Mouse (Mus musculus): ENCODE results near the gene Mfsd12. TPM values are rescaled to one million over a fixed set of nuclear protein-coding genes. Genes with fewer than 3 reads are reported as not detected.

The Mfsd12 gene
- polyA plus RNA-seq (2012; rRNA removed) = 7.4 and 8.6 TPM in 2 replicates

GRCm38 (mm10) chr10:81356991-81357844, at the start of gene Mfsd12:
Gene Mfsd12 (plus strand): TSS chr10:81357491.

GRCm38 (mm10) chr10:81320550-81321347, 36.5 kb upstream of the Mfsd12 start, which contains the start of gene Cactin:
Gene Cactin (plus strand): TSS chr10:81321103.

GRCm38 (mm10) chr10:81328386-81328785, 28.9 kb upstream of the Mfsd12 start, which contains the start of gene Tbxa2r:
Gene Tbxa2r (plus strand): TSS chr10:81328731.

GRCm38 (mm10) chr10:81342686-81343505, 14.4 kb upstream of the Mfsd12 start, which contains the start of gene Gipc3:
Gene Gipc3 (minus strand): TSS chr10:81343266.

GRCm38 (mm10) chr10:81350351-81351063, 6.8 kb upstream of the Mfsd12 start, which contains the start of gene Hmg20b:
Gene Hmg20b (minus strand): TSS chr10:81350480.

GRCm38 (mm10) chr10:81365672-81366476, 8.6 kb downstream of the Mfsd12 start, which contains the start of gene 4930404N11Rik:
Gene 4930404N11Rik (minus strand): TSS chr10:81365816.

GRCm38 (mm10) chr10:81377793-81378552, 20.7 kb downstream of the Mfsd12 start, which contains the start of gene Fzr1:
Gene Fzr1 (minus strand): TSS chr10:81378516.

GRCm38 (mm10) chr10:81383802-81384604, 26.7 kb downstream of the Mfsd12 start, which contains the start of the genes Dohh and Gm48551:
Gene Dohh (plus strand): TSS chr10:81384428.
Gene Gm48551 (plus strand): TSS chr10:81384466.

GRCm38 (mm10) chr10:81388505-81389055, 31.3 kb downstream of the Mfsd12 start, which contains the start of gene Gm48552:
Gene Gm48552 (plus strand): TSS chr10:81389005.

GRCm38 (mm10) chr10:81392781-81393185, 35.5 kb downstream of the Mfsd12 start, which contains the start of gene Smim24:
Gene Smim24 (plus strand): TSS chr10:81393051.

Other genes with a start within 250 kb of the Mfsd12 start
- gene Zbtb7a, start 222.3 kb upstream of the Mfsd12 start, polyA plus RNA-seq (2012; rRNA removed) = 13.8 and 16.4 TPM in 2 replicates
- 9.9 and 11.4 TPM in 2 replicates for gene Pias4, start 189.6 kb upstream of the Mfsd12 start, polyA plus RNA-seq (2012; rRNA removed)
- 555 and 587 TPM in 2 replicates for gene Eef2, start 180.9 kb upstream of the Mfsd12 start, polyA plus RNA-seq (2012; rRNA removed)
- gene Dapk3, start 174.5 kb upstream of the Mfsd12 start, polyA plus RNA-seq (2012; rRNA removed) = 15.3 and 17.6 TPM in 2 replicates
- not detected in 2 replicates for gene 4930442H23Rik, start 173.6 kb upstream of the Mfsd12 start, polyA plus RNA-seq (2012; rRNA removed)
- not detected in 2 replicates for gene Nmrk2, start 155.4 kb upstream of the Mfsd12 start, polyA plus RNA-seq (2012; rRNA removed)
- gene Atcay, start 126.7 kb upstream of the Mfsd12 start, polyA plus RNA-seq (2012; rRNA removed) = under 0.01 and 0.02 TPM in 2 replicates
- 0.55 and 0.80 TPM in 2 replicates for gene Zfr2, start 124.3 kb upstream of the Mfsd12 start, polyA plus RNA-seq (2012; rRNA removed)
- gene Matk, start 104.6 kb upstream of the Mfsd12 start, polyA plus RNA-seq (2012; rRNA removed) = 0.77 and 0.83 TPM in 2 replicates
- 48.0 and 56.2 TPM in 2 replicates for gene Mrpl54, start 90.6 kb upstream of the Mfsd12 start, polyA plus RNA-seq (2012; rRNA removed)
- gene Apba3, start 90.5 kb upstream of the Mfsd12 start, polyA plus RNA-seq (2012; rRNA removed) = 13.7 and 14.8 TPM in 2 replicates
- 0.21 and 0.25 TPM in 2 replicates for gene Tjp3, start 65.9 kb upstream of the Mfsd12 start, polyA plus RNA-seq (2012; rRNA removed)
- 9.9 and 12.5 TPM in 2 replicates for gene Pip5k1c, start 64.5 kb upstream of the Mfsd12 start, polyA plus RNA-seq (2012; rRNA removed)
- 23.1 and 24.3 TPM in 2 replicates for gene Cactin, start 36.4 kb upstream of the Mfsd12 start, polyA plus RNA-seq (2012; rRNA removed)
- 2.3 and 2.5 TPM in 2 replicates for gene Tbxa2r, start 28.8 kb upstream of the Mfsd12 start, polyA plus RNA-seq (2012; rRNA removed)
- gene Gipc3, start 14.2 kb upstream of the Mfsd12 start, polyA plus RNA-seq (2012; rRNA removed) = 0.01 TPM in 2 replicates
- 23.8 and 26.9 TPM in 2 replicates for gene Hmg20b, start 7.0 kb upstream of the Mfsd12 start, polyA plus RNA-seq (2012; rRNA removed)
- gene 4930404N11Rik, start 8.3 kb downstream of the Mfsd12 start, polyA plus RNA-seq (2012; rRNA removed) = 0.43 and 0.84 TPM in 2 replicates
- gene Fzr1, start 21.0 kb downstream of the Mfsd12 start, polyA plus RNA-seq (2012; rRNA removed) = 57.1 and 63.1 TPM in 2 replicates
- 28.6 and 30.2 TPM in 2 replicates for gene Dohh, start 26.9 kb downstream of the Mfsd12 start, polyA plus RNA-seq (2012; rRNA removed)
- 0.84 and 0.93 TPM in 2 replicates for gene Gm48551, start 27.0 kb downstream of the Mfsd12 start, polyA plus RNA-seq (2012; rRNA removed)
- gene Gm48552, start 31.5 kb downstream of the Mfsd12 start, polyA plus RNA-seq (2012; rRNA removed) = 0.55 and 0.90 TPM in 2 replicates
- 1.7 and 2.0 TPM in 2 replicates for gene Smim24, start 35.6 kb downstream of the Mfsd12 start, polyA plus RNA-seq (2012; rRNA removed)
- gene Nfic, start 98.1 kb downstream of the Mfsd12 start, polyA plus RNA-seq (2012; rRNA removed) = 1.2 and 1.3 TPM in 2 replicates
- 0.05 TPM in 2 replicates for gene Celf5, start 125.2 kb downstream of the Mfsd12 start, polyA plus RNA-seq (2012; rRNA removed)
- 46.7 and 55.3 TPM in 2 replicates for gene Ncln, start 138.9 kb downstream of the Mfsd12 start, polyA plus RNA-seq (2012; rRNA removed)
- 1.3 and 1.7 TPM in 2 replicates for gene S1pr4, start 142.6 kb downstream of the Mfsd12 start, polyA plus RNA-seq (2012; rRNA removed)
- 4.3 and 4.6 TPM in 2 replicates for gene Gna15, start 166.7 kb downstream of the Mfsd12 start, polyA plus RNA-seq (2012; rRNA removed)
- gene Gna11, start 187.7 kb downstream of the Mfsd12 start, polyA plus RNA-seq (2012; rRNA removed) = 15.2 and 17.6 TPM in 2 replicates
- 131 and 135 TPM in 2 replicates for gene Aes, start 202.0 kb downstream of the Mfsd12 start, polyA plus RNA-seq (2012; rRNA removed)
- gene Tle2, start 217.1 kb downstream of the Mfsd12 start, polyA plus RNA-seq (2012; rRNA removed) = 4.2 and 4.8 TPM in 2 replicates
- gene Tle6, start 243.6 kb downstream of the Mfsd12 start, polyA plus RNA-seq (2012; rRNA removed) = 4.4 and 4.7 TPM in 2 replicates
- gene BC025920, start 248.8 kb downstream of the Mfsd12 start, polyA plus RNA-seq (2012; rRNA removed) = 2.6 and 2.8 TPM in 2 replicates

Measured in liver, embryonic 14 days (tissue).